Mouse (Mus musculus) heart, embryonic 10.5 days (tissue): ENCODE measurements around the gene D8Ertd738e. TPM values are rescaled to one million over a fixed set of nuclear protein-coding genes. Genes with fewer than 3 reads are reported as not detected.

ENCODE experiments used
- DNase-seq: peaks from one replicate; pipeline ENCODE4 v3.0.0-alpha.2; 2017; ENCODE audit warnings: low spot score
- H3K27ac ChIP-seq: fragments of 300-500 bp; sonication (generic); 2 replicates; pipeline ENCODE4 v1.5.1; 2016; ENCODE audit warnings: mild to moderate bottlenecking
- H3K27me3 ChIP-seq: fragments of 300-500 bp; sonication (generic); 2 replicates; pipeline ENCODE4 v1.6.1; 2016; ENCODE audit warnings: mild to moderate bottlenecking; ENCODE audit not compliant: poor library complexity, insufficient read depth, severe bottlenecking
- H3K36me3 ChIP-seq: fragments of 300-500 bp; sonication (generic); 2 replicates; pipeline ENCODE4 v1.6.1; 2016; ENCODE audit warnings: mild to moderate bottlenecking, moderate library complexity
- H3K4me1 ChIP-seq: fragments of 300-500 bp; sonication (generic); 2 replicates; pipeline ENCODE4 v1.6.1; 2016; ENCODE audit warnings: mild to moderate bottlenecking
- H3K4me3 ChIP-seq: fragments of 300-500 bp; sonication (generic); 2 replicates; pipeline ENCODE4 v1.5.1; 2016; ENCODE audit warnings: mild to moderate bottlenecking, moderate library complexity
- H3K9me3 ChIP-seq: fragments of 300-500 bp; sonication (generic); 2 replicates; pipeline ENCODE4 v1.6.1; 2016; ENCODE audit warnings: mild to moderate bottlenecking, moderate library complexity
- WGBS: fragments of 180-500 bp; shearing (Covaris S2); methylation state at CpG from one replicate; pipeline ENCODE4 v1.1.7; 2016; 5-methylcytosine and 5-hydroxymethylcytosine counted together
- polyA plus RNA-seq: library from polyadenylated mRNA; unstranded; fragments of >200 nt; fragmentation: Nextera tagmentation; extraction: Ambion mirVana; gene quantifications from 2 replicates; pipeline ENCODE4 v1.2.1, GENCODE M21; 2016

Gene D8Ertd738e
- polyA plus RNA-seq, 1 experiment from 2014 or later: 374 TPM

DNA sequence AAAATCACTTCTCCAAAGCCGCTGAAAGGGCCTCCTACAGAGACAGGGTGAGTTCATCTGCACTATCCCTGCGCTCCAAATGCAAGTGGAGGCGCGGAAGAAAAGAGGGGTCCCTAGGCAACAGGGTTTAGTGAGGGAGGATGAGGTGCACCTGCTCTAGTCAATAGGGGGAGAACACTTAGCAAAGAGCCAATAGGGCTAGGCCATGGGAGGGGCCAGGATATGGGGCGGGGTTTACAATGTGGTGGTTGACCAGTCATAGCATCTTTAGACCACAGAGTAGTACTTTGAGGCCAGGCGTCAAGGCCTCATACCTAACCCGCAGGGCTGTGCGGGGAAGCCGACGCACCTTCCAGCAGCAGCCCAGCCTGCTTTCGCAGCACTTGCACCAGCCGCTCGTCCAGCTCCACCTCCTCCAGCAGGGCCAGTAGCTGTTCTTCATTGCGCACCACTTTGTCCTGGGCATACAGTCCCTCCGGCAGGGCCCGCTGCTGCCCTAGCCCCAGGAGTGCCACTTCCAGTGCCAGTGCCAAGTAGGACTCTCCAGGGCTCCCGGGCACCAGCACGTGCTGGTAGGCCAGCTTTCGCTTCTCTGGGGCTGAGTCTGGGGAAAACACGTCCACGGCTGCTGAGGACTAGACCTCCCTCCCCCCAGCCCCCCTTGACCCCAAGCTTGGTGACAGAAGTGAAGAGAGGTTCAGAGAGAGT, 26.0 kb downstream of the D8Ertd738e start:
- Histone ChIP-seq H3K4me3 (no peak overlapping the region), H3K9me3 (no peaks in the 10 kb centered on the region), H3K27me3 (no peaks in the 10 kb centered on the region), H3K27ac (no peak overlapping the region), H3K36me3 (peaks cover 95% of the 10 kb centered on the region), H3K4me1 (no peaks in the 10 kb centered on the region)
- no peak for DNase-seq
- WGBS: 80% methylated on average over 21 of the region's 21 CpGs

DNA sequence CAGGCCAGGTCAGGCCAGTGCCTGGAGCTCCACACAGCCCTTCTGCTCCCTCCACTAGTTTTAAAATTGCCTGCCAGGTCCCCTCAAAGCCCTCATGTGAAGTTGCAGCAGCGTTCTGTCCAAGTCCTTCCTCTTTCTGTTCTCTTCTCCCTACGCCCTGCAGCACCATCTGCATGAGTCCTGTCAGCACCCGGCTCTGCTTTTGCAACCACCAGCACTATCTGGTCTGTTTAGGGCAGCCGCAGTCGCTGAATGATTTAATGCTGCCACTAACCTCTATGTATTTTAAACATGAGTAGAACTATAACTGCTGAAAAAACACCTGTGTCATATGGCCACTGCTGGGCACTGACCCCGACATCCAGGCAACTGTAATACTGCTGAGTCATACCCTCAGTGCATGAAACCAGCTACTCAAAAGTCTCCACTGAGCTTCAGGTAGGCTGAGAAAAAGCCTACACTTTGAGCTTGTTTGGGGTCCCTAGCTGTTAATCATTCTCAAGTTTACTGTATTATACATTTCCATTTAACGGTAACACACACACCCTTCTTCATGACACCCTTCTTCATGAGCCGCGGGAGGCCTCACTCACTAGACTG, 26.9 kb downstream of the D8Ertd738e start:
- no peak overlapping the region for H3K27ac ChIP-seq
- no peak for DNase-seq
- H3K9me3 ChIP-seq: no peaks in the 10 kb centered on the region
- H3K4me3 ChIP-seq: no peak overlapping the region
- H3K4me1 ChIP-seq: no peaks in the 10 kb centered on the region
- H3K27me3 ChIP-seq: no peaks in the 10 kb centered on the region
- 90% methylated on average over 9 of the region's 9 CpGs for WGBS
- H3K36me3 ChIP-seq: peaks cover 95% of the 10 kb centered on the region

DNA sequence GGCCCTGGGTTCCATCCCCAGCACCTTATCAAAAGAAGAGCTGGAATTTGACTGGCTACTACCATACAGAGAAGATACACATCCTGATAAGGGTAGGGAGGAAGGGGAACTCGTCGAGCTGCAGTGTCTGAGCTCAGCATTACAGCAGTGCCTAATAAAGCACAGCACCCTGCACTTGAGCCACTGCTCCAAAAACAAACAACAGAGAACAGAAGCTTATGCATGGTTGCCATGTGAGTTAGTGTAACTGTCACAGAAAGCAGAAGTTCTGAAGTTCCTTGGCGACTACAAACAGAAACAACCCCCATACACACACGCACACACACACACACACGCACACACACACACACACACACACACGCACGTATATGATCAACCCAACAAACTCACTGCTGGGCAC, 29.4 kb downstream of the D8Ertd738e start:
- Histone ChIP-seq H3K4me3 (no peak overlapping the region), H3K27ac (no peak overlapping the region), H3K36me3 (peaks cover 94% of the 10 kb centered on the region), H3K4me1 (no peaks in the 10 kb centered on the region), H3K27me3 (no peaks in the 10 kb centered on the region), H3K9me3 (no peaks in the 10 kb centered on the region)
- 66% methylated on average over 7 of the region's 7 CpGs for WGBS
- no peak for DNase-seq

DNA sequence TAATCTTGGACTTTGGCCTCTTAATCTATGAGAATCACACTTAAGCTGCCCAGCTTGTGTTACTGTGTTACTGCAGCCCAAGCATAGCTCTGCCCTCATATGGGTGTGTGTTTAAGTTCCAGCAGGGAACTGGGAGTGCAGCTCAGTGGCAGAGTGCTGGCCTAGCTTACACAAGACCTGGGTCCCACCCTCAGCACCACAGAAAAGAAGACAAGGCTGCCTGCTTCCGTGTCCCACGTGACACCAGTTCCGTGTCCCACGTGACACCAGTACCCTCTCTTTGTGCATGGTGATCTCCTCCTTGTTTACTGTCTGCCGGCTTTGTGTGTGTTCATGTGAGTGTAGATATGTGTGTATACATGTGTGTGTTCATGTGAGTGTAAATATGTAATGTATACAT, 31.4 kb downstream of the D8Ertd738e start:
- Histone ChIP-seq H3K27ac (no peak overlapping the region), H3K4me3 (no peak overlapping the region), H3K27me3 (no peaks in the 10 kb centered on the region), H3K36me3 (peaks cover 92% of the 10 kb centered on the region), H3K4me1 (no peaks in the 10 kb centered on the region), H3K9me3 (no peaks in the 10 kb centered on the region)
- DNase-seq: no peak
- 92% methylated on average over 5 of the region's 5 CpGs for WGBS

DNA sequence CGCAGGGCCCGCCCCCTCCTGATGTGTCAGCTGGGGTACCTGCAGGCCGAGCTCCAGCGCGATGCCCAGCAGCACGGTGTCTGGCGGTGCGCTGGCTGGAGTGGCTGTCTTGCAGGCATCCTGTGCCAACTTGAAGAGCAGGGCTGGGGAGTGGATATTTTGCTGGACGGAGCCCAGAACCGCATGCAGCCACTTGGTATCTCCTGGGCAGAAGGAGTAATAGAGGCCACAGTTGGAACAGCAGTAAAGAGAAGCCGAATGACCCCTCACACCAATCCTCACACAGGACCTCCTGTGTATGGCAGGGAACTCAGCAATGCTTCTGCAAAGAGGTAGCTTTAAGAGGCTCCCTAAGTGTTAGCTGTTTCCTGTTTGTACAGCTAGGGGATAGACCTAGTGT, 32.3 kb downstream of the D8Ertd738e start:
- H3K4me1 ChIP-seq: no peaks in the 10 kb centered on the region
- WGBS: 90% methylated on average over 11 of the region's 11 CpGs
- H3K27me3 ChIP-seq: no peaks in the 10 kb centered on the region
- H3K9me3 ChIP-seq: no peaks in the 10 kb centered on the region
- H3K36me3 ChIP-seq: peaks cover 92% of the 10 kb centered on the region
- no peak for DNase-seq
- H3K4me3 ChIP-seq: no peak overlapping the region
- no peak overlapping the region for H3K27ac ChIP-seq

DNA sequence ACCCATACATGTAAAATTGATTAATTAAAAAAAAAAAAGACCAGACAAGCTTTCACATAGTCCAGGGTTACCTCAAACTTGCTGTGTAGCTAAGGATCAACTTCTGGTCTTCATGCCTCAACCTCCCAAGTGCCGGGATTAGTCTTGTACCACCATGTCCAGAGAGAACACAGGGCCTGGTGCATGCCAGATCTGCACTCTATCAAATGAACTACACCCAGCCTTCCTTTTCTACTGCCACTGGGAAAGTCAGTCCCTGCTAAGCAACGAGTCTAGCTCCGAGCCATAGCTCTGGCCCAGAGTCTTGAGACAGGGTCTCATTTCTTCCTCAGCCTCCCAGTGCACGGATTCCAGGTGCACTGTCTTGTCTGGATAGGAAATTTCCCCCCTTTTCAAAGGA, 36.2 kb downstream of the D8Ertd738e start:
- WGBS: 85% methylated on average over 4 of the region's 4 CpGs

DNA sequence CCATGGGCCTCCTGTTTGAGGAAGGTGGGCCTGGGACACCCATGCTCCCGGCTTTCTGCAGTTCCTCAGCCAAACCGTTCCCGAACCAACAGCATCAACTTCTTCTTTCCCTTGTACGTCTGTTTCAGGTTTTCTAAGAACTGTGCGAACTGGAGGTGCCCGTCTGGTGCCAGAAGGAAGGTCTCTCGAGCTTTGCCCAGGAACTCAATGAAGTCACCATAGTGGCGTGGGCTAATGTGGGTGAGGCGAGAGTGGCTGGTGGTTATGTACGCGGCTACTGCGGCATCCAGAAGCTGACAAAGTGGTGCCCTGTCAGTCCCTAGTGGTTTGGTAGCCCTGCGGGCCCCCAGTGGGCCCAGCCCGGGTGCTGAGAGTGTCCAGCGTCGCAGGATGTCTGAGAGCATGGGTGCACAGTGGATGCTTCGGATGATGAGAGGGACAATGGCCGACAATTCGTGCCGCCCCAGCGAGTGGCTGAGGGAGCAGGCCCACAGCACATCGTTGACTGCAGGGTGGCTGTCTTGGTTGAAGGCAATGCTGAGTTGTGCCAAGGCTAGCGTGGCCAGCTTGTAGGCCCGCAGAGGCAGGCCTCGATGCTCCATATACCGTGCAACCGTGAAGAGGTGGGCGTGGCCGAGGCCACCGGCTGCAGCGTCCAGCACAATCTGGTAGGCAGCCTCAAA, 37.5 kb downstream of the D8Ertd738e start:
- Histone ChIP-seq H3K27ac (no peak overlapping the region), H3K36me3 (peaks cover 84% of the 10 kb centered on the region), H3K27me3 (no peaks in the 10 kb centered on the region), H3K4me3 (no peak overlapping the region), H3K9me3 (no peaks in the 10 kb centered on the region), H3K4me1 (peaks cover 29% of the 10 kb centered on the region)
- no peak for DNase-seq
- WGBS: 90% methylated on average over 31 of the region's 31 CpGs

More for the DNA sequence above, 36.2 kb downstream of the D8Ertd738e start:
- H3K27ac ChIP-seq: no peak overlapping the region
- no peaks in the 10 kb centered on the region for H3K9me3 ChIP-seq
- DNase-seq: no peak
- H3K36me3 ChIP-seq: peaks cover 92% of the 10 kb centered on the region
- no peaks in the 10 kb centered on the region for H3K27me3 ChIP-seq
- H3K4me3 ChIP-seq: no peak overlapping the region
- H3K4me1 ChIP-seq: peaks cover 18% of the 10 kb centered on the region

DNA sequence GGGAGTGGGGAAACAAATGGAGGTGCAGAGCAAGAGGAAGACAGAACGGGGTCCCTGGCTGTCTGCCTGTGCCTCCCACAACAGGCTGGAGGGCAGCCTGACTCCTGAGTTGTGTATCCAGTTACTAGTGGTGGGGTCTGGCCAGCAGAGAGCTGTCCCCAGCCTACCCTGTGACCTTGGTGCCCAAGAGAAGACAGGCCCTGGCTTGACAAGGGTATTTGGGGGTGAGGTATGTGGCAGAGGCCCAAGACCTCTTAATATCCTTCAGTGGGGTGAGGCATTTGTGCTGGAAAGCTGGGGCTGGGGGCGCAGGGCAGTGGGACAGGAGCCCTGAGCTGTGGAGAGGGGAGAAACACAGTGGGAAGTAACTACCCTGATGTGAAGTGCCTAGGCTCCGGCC, 38.3 kb downstream of the D8Ertd738e start:
- WGBS: 91% methylated on average over 3 of the region's 3 CpGs

DNA sequence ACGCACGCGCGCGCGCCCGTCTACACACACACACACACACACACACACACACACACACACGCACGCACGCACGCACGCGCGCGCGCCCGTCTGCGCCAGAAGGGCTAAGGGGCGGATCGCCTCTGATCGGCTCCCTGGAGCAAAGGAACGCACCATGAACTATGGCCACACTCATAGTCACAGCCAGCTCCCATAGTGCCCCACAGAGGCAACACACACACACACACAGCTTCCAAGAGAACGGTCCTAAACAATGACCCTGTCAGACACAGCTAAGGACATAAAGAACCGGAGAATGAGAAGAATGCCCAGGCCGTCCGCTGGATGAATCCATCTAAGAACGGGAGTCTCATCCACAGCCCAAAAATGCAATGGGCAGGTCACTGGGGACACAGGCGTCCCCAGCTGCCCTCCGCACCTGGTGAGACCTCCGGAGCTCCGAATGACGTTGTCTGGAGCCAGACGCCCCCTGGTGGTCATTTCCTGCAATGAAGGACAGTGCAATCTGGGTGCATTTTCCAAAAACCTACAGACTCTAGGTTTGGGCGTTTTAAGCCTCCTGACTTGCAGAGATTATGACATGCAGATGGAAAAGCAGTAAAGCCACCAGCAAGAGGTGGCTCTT, 39.2 kb downstream of the D8Ertd738e start:
- WGBS: 56% methylated on average over 33 of the region's 34 CpGs
- no peaks in the 10 kb centered on the region for H3K9me3 ChIP-seq
- H3K36me3 ChIP-seq: peaks cover 84% of the 10 kb centered on the region
- no peak overlapping the region for H3K4me3 ChIP-seq
- no peaks in the 10 kb centered on the region for H3K27me3 ChIP-seq
- H3K27ac ChIP-seq: no peak overlapping the region
- DNase-seq: peak; percentile 91
- peaks cover 29% of the 10 kb centered on the region for H3K4me1 ChIP-seq

More for the DNA sequence above, 38.3 kb downstream of the D8Ertd738e start:
- DNase-seq: no peak
- Histone ChIP-seq H3K36me3 (peaks cover 84% of the 10 kb centered on the region), H3K4me1 (peaks cover 29% of the 10 kb centered on the region), H3K27me3 (no peaks in the 10 kb centered on the region), H3K9me3 (no peaks in the 10 kb centered on the region), H3K4me3 (0 out of 2 replicates have a peak overlapping the region, but pooled peaks have one; percentile 1), H3K27ac (no peak overlapping the region)

DNA sequence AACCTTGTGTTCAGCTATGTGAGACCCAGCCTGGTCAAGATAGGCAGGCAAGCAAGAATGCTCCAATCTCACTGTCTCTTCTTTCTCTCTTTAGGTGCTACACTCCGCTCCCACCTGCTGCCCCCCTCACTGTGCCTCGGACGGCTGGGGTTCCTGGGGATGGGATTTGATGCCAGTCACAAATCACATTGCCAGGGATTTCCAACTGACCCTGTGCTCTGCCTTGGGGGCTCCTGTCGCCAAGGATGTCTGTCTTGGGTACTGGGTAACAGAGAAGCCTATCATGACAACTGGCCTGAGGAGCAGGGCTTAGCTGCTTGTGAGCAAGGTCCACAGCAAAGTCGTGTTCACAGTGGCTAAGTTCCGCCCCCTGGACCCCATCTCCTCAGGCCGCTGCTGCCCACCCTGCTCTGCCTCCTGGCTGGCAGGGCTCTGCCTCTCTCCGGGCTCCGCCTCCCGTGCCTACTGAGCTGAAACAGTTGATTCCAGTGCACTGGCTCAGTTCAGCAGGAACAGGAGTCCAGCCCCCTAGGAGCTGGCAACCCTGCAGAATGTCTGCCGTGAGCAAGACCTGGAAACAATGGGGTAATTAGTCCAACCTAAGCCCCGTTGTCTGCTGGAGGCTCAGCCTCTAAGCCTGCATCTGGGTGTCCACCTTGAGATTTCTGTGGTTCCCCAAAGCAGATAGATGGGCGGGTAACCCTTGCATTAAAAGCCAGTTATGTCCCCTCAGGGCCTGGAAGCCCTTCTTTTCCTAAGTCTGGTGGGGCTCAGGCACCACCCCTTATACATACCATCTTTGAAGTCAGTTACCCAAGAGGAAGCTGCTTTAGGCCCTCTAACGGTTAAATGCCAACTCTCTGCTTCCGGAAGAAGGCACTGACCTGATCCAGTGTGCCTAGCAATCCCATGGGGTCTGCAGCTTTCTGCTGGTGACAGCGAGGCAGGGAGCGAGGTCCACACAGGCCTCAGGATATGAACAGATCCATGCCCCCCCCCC, 40.8 kb downstream of the D8Ertd738e start:
- WGBS: 68% methylated on average over 17 of the region's 17 CpGs
- 0 out of 2 replicates have a peak overlapping the region, but pooled peaks have one; percentile 6 for H3K4me3 ChIP-seq
- no peaks in the 10 kb centered on the region for H3K27me3 ChIP-seq
- H3K27ac ChIP-seq: peak overlapping the region; percentile 74; the same call in 1 of the 2 replicates
- no peaks in the 10 kb centered on the region for H3K9me3 ChIP-seq
- DNase-seq: no peak
- peaks cover 77% of the 10 kb centered on the region for H3K36me3 ChIP-seq
- H3K4me1 ChIP-seq: peaks cover 36% of the 10 kb centered on the region

DNA sequence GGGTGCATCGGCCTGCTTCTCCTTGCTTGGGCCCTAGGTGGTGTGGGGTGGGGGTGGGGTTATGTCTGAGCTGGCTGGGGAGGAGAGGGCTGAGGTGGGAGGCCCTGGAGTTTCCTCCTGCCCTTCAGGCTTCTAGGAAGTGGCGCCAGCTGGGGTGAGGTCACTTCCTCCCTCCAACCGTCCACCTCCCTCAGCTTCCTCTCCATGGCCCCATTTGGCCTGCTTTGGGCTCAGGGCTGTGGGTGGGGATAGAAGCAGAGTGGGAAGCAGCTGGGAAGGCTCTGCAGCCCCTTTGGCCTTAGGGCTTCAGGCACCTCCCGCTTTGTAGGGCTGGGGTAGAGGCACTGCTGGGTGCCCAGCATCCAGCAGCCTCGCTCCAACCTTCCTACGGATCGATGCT, 41.7 kb downstream of the D8Ertd738e start:
- H3K36me3 ChIP-seq: peaks cover 69% of the 10 kb centered on the region
- no peaks in the 10 kb centered on the region for H3K9me3 ChIP-seq
- no peak overlapping the region for H3K4me3 ChIP-seq
- H3K27me3 ChIP-seq: no peaks in the 10 kb centered on the region
- peaks cover 45% of the 10 kb centered on the region for H3K4me1 ChIP-seq
- no peak for DNase-seq
- 52% methylated on average over 7 of the region's 7 CpGs for WGBS
- H3K27ac ChIP-seq: peak overlapping the region; percentile 74

DNA sequence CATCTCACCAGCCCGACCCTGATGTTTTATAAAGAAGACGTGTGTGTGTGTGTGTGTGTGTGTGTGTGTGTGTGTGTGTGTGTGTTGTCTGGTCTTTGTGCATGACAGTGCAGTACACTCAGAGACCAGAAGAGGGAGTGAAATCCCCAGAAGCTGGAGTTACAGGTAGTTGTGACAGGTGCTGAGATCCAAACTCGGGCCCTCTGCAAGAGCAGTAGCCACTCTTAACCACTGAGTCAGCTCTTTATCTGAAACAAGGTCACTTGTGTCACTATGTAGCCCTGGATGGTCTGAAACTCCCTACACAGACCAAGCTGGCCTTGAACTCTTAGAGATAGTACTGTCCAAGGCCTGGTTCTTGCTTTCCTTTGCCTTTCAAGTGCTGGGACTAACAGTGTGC, 42.9 kb downstream of the D8Ertd738e start:
- no peak overlapping the region for H3K4me3 ChIP-seq
- H3K4me1 ChIP-seq: peaks cover 56% of the 10 kb centered on the region
- H3K27me3 ChIP-seq: no peaks in the 10 kb centered on the region
- no peak overlapping the region for H3K27ac ChIP-seq
- H3K9me3 ChIP-seq: no peaks in the 10 kb centered on the region
- H3K36me3 ChIP-seq: peaks cover 57% of the 10 kb centered on the region
- 89% methylated on average over 3 of the region's 3 CpGs for WGBS
- no peak for DNase-seq
